Mouse (Mus musculus): ENCODE results near the gene Hoxc8. TPM values are rescaled to one million over a fixed set of nuclear protein-coding genes. Genes with fewer than 3 reads are reported as not detected.

Hoxc8 gene
- total RNA-seq (2023) = not detected

GRCm38 (mm10) chr15:102990461-102991397 lies at the start of gene Hoxc8:
Gene Hoxc8, plus strand, starts transcription at chr15:102990607.

GRCm38 (mm10) chr15:102954192-102955006 lies 36.0 kb upstream of the Hoxc8 start, which contains the start of gene Hoxc11:
Gene Hoxc11, plus strand, starts transcription at chr15:102954427.

GRCm38 (mm10) chr15:102966776-102967311 lies 23.6 kb upstream of the Hoxc8 start, which contains the start of gene Hoxc10:
Gene Hoxc10, plus strand, starts transcription at chr15:102966796.

GRCm38 (mm10) chr15:102967312-102967510 lies 23.2 kb upstream of the Hoxc8 start, which contains the start of gene Hoxc5:
Gene Hoxc5, plus strand, starts transcription at chr15:102967443.

GRCm38 (mm10) chr15:102976171-102976570 lies 14.2 kb upstream of the Hoxc8 start, which contains the start of gene Hoxc9:
Gene Hoxc9, plus strand, starts transcription at chr15:102976439.

GRCm38 (mm10) chr15:102997939-102998355 lies 7.5 kb downstream of the Hoxc8 start, which contains the start of gene Hoxc6:
Gene Hoxc6, plus strand, starts transcription at chr15:102998257.

GRCm38 (mm10) chr15:103018636-103019035 lies 28.2 kb downstream of the Hoxc8 start, which contains the start of gene Hoxc4:
Gene Hoxc4, plus strand, starts transcription at chr15:103018934.

Other genes with a start within 250 kb of the Hoxc8 start
- gene Hoxc13, start 69.5 kb upstream of the Hoxc8 start, total RNA-seq (2023) = not detected
- not detected for gene Hoxc12, start 53.9 kb upstream of the Hoxc8 start, total RNA-seq (2023)
- not detected for gene Hoxc11, start 36.2 kb upstream of the Hoxc8 start, total RNA-seq (2023)
- gene Hoxc10, start 23.8 kb upstream of the Hoxc8 start, total RNA-seq (2023) = not detected
- not detected for gene Hoxc5, start 23.2 kb upstream of the Hoxc8 start, total RNA-seq (2023)
- gene Hoxc9, start 14.2 kb upstream of the Hoxc8 start, total RNA-seq (2023) = under 1 TPM in 1 of 2 experiments, not detected in 1; 0.13 TPM
- 1 to 10 TPM in 1 of 2 experiments, not detected in 1; 1.6 TPM for gene Hoxc6, start 7.7 kb downstream of the Hoxc8 start, total RNA-seq (2023)
- gene Hoxc4, start 28.3 kb downstream of the Hoxc8 start, total RNA-seq (2023) = under 1 TPM in 1 of 2 experiments, not detected in 1; 0.18 TPM
- gene Smug1, start 176.5 kb downstream of the Hoxc8 start, total RNA-seq (2023) = 1 to 10 TPM; 2.2 to 4.1 TPM
- gene Cbx5, start 249.2 kb downstream of the Hoxc8 start, total RNA-seq (2023) = 10 to 100 TPM; 38.5 to 38.9 TPM
- gene Hnrnpa1, start 249.8 kb downstream of the Hoxc8 start, total RNA-seq (2023) = 100 to 1,000 TPM; 216 to 267 TPM

Measured in neutrophil, adult 59 days (primary cell).